Mouse (Mus musculus): ENCODE measurements at regions not wholly inside any gene's neighbourhood (a gene's known extent, or its start where the extent isn't known, plus 50 kb on each side); places are given as distances from the start of the nearest gene placed in this dataset.

DNA sequence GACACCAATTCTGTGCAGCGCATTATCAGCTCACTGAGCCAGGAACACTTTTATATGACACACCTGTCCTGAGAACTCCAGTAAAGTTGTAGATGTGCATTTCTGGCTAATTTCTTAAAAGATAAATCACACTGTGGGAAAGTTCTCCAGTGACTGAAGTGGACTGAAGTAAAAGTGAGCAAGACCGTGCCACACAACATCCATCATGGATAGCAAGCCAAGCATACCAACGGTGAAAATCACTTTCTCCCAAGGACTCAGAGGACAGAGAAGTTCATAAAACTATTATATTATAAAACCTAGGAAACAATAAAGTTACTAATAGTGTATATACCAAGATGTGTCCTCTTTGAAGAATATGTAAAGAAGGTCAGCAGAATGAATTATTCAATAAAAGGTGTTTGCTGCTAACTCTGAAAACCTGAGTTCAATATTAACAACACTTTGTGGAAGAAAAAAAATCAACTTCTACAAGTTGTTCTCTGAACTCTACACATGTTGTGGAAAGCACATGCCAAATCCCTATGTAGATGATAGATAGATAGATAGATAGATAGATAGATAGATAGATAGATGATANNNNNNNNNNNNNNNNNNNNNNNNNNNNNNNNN is 298.2 kb upstream of the Igbp1b start:
- peak; percentile 78 for ATAC-seq (replicated peaks; ENCODE audit: low FRiP score, low TSS enrichment, poor library complexity, severe bottlenecking)

- ATAC-seq (replicated peaks; ENCODE audit: low FRiP score, low TSS enrichment, poor library complexity, severe bottlenecking): no peak
Measured at GRCm38 (mm10) chr6:138950888-138951287, 292.5 kb upstream of the Igbp1b start.

DNA sequence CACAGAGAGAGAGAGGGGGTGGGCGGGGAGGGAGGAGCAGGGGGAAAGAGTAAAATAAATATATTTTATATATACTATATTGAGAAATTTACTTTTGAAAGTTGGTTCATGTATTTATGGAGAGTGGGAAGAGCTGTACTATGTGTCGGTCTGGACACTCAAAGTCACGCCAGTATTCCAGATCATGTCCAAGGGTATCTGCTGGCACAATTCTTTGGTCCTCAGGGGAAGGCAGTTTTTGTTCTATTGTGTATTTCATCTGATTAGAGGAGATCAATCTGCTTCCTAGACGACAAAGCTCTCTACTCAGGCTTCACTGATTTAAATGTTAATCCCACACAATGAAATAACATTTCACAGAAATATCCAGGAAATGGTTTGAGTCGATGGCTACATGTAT is 288.3 kb upstream of the Igbp1b start:
- no peak for ATAC-seq (replicated peaks; ENCODE audit: low FRiP score, low TSS enrichment, poor library complexity, severe bottlenecking)

GRCm38 (mm10) chr6:138945432-138945831 is 287.1 kb upstream of the Igbp1b start:
- no peak for ATAC-seq (replicated peaks; ENCODE audit: low FRiP score, low TSS enrichment, poor library complexity, severe bottlenecking)

GRCm38 (mm10) chr6:138920161-138920560 is 261.8 kb upstream of the Igbp1b start:
- ATAC-seq (replicated peaks; ENCODE audit: low FRiP score, low TSS enrichment, poor library complexity, severe bottlenecking): no peak

DNA sequence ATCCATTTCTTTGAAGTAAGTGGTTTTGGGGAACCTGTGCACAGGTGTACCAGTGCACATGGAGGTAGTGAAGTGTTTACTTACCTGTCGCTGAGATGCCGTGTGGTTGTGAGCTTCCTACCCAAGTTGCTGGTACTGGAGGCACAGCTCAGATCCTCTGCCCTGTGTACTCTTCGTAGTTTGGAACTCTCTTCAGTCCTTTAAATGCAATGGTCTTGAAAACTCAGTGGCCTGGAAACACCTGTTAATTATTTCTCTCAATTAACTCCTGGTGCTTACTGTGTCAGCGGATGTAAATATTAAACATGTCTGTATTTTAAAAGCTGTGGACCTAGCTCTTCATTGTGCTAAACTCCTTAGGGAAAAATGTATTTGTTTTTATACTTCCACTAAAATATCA is 261.2 kb upstream of the Igbp1b start:
- no peak for ATAC-seq (replicated peaks; ENCODE audit: low FRiP score, low TSS enrichment, poor library complexity, severe bottlenecking)

DNA sequence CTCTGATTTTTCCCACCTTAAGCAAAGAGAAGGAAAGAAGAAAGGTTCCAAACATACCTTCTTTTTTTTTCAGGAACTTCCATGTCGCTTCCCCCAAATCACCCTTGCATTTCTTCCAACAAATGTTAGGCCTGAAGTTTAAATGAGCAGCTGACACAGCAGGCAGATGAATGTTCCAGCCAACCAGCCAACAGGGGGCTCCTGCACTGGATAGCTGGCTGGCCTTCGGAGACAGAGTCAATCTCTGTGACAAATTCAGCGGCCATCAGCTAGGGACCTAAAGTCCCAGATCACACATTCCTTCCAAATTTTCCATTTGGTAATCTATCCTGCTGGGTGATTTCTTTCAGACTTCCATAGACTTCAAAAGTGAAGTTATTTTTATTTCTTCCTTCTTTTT is 256.6 kb upstream of the Igbp1b start:
- no peak for ATAC-seq (replicated peaks; ENCODE audit: low FRiP score, low TSS enrichment, poor library complexity, severe bottlenecking)

DNA sequence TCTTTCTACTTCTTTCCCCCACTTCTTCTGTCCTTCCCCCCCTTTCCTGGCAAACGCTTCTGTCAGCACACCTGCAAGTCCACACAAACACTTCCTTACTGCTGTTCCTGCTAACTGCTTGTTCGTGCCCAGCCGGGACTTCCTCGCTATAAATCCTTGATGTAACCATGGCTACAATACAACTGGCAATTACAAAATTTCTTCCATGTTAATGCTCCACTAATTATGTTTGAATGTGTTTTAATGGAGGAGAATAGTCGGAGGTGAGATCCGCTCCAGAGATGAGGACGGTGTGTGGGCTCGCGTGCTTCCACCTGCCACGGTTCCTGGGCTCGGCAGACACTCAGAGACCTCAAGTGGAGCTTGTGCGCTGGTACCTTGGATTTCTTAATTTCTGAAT is 215.3 kb upstream of the Igbp1b start:
- no peak for ATAC-seq (replicated peaks; ENCODE audit: low FRiP score, low TSS enrichment, poor library complexity, severe bottlenecking)

DNA sequence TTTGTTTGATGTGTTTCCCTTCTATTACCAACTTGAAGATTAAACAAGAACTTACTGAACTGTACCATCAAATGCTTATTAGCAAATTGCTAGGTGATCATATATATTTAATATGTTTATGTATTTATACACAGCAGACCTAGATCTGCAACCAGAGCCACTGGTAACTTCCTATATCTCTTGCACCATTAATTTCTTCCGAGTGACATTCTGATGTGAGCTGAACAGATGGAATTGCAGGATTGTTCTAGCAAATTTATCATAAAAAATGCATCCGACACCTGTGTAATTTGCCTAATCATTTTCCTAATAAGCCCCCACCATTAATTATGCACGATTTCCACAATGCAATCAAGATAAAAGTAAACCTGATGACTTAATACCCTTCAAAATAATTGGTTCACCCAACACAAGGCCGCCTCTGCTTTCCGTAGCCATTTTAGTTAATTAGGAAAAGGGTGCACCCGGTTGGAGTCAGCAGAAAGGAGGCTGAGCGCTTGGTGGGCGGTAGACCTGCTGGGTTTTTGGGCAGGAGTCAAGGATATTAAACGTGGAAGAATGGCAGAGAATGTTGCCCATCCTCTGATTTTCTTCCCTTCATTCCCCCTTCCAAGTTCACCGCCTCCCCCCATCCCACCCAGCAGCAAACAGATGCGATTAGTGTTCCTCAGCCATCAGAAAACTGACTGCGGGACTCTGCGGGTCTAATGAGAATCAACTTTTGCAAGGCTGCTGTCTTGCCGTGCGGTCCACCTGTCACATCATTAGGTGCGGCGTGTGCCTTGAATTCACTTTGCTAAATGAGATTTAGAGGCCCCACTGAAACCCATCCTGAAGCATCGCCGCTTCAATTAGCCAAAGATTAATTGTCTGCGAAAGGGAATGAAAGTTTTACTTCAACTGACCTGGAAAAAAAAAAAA is 214.4 kb upstream of the Igbp1b start:
- ATAC-seq (replicated peaks; ENCODE audit: low FRiP score, low TSS enrichment, poor library complexity, severe bottlenecking): no peak

DNA sequence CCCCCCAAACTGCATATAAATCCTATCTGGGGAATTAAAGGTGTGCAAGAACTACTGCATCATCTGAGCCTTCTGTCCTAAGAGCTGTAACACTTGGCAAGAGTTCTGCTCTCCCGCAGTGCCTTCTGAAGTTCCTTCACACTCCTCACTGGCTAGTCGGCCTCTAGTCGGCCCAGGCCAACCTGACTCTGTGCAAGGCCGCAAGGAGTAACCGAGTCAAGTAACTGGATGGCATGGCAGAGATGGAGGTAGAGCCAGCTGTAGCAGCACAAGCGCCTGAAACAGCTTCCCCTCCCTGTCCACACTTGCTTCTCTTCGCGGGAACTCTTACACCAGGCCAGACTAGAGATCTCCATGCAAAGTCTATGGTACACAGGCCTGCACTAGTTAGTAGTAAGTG is 179.7 kb upstream of the Igbp1b start:
- ATAC-seq (replicated peaks; ENCODE audit: low FRiP score, low TSS enrichment, poor library complexity, severe bottlenecking): no peak

GRCm38 (mm10) chr6:138834876-138835275 is 176.5 kb upstream of the Igbp1b start:
- ATAC-seq (replicated peaks; ENCODE audit: low FRiP score, low TSS enrichment, poor library complexity, severe bottlenecking): no peak

- ATAC-seq (replicated peaks; ENCODE audit: low FRiP score, low TSS enrichment, poor library complexity, severe bottlenecking): no peak
Measured at GRCm38 (mm10) chr6:138801835-138802234, 143.5 kb upstream of the Igbp1b start.

GRCm38 (mm10) chr6:138800836-138801740 is 142.7 kb upstream of the Igbp1b start:
- ATAC-seq (replicated peaks; ENCODE audit: low FRiP score, low TSS enrichment, poor library complexity, severe bottlenecking): no peak

GRCm38 (mm10) chr6:138794706-138795105 is 136.4 kb upstream of the Igbp1b start:
- ATAC-seq (replicated peaks; ENCODE audit: low FRiP score, low TSS enrichment, poor library complexity, severe bottlenecking): no peak

GRCm38 (mm10) chr6:138792802-138793201 is 134.5 kb upstream of the Igbp1b start:
- ATAC-seq (replicated peaks; ENCODE audit: low FRiP score, low TSS enrichment, poor library complexity, severe bottlenecking): no peak

GRCm38 (mm10) chr6:138782907-138783306 is 124.6 kb upstream of the Igbp1b start:
- ATAC-seq (replicated peaks; ENCODE audit: low FRiP score, low TSS enrichment, poor library complexity, severe bottlenecking): no peak

DNA sequence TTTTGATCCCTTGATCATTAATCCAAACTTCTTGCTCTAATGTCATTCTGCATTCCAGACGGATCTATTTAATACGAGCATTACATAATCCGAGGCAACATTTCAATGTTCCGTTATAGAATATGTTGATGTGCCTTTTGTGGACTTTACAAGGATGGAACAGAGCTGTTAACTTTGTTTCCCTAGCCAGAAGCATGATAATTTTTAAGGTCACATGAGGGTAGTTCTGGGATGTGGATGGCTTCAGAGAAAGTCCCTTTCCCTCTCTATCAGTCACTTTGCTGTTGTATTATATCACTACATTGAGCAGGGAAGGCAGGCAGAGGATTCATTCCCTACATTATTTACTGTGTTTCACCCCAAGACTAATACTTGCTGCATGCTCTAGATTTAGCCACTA is 124.1 kb upstream of the Igbp1b start:
- no peak for ATAC-seq (replicated peaks; ENCODE audit: low FRiP score, low TSS enrichment, poor library complexity, severe bottlenecking)

GRCm38 (mm10) chr6:138761991-138762390 is 103.6 kb upstream of the Igbp1b start:
- ATAC-seq (replicated peaks; ENCODE audit: low FRiP score, low TSS enrichment, poor library complexity, severe bottlenecking): no peak

DNA sequence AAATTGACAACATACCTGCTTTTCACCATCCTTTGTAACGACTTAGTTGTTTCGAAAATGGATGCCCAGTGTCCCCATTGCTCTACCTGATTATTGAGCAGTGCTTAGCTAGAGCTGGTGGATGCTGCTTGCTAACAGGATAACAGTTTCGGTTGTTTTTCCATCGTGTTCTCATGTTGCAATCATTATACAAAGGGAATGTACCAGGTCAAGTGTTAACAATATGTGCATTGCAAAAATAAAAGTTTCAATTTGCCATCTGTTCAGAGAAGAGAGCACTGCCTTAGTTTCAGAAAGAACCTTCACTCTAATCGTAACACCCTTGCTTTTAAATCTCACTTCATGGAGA is 96.6 kb upstream of the Igbp1b start:
- ATAC-seq (replicated peaks; ENCODE audit: low FRiP score, low TSS enrichment, poor library complexity, severe bottlenecking): no peak

DNA sequence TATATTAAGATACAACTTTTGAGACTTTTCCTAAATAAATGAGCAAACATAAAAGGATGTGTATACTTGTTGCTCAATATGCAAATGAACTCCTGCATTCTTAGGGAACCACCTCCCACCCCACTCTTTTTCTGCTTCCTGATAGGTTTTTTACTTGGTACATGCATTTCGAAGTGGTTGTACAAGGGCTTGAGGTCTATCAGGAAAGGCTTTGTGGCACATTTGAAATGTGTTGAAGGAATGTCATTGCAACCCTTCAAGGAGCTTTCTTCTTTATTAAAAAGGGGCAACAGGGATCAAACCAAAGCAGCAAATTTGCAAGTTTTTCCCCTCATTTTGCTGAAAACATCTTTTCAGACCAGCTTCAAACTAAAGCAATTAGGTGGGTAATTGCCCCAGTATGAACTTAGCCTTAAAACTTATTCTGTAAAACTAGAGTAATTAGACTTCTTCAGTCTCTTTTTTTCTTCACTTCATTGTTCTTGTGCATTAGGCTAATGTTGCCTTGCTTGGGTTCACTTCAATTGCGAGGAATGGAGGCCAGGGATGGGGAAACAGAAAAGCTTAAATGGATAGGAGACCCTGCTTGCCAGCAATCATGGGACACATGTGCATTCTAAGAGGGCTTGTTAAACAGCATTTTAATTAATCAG is 96.1 kb upstream of the Igbp1b start:
- no peak for ATAC-seq (replicated peaks; ENCODE audit: low FRiP score, low TSS enrichment, poor library complexity, severe bottlenecking)
